ENCODE assay signal across 15 mouse cellular contexts in the genomic region with DNA sequence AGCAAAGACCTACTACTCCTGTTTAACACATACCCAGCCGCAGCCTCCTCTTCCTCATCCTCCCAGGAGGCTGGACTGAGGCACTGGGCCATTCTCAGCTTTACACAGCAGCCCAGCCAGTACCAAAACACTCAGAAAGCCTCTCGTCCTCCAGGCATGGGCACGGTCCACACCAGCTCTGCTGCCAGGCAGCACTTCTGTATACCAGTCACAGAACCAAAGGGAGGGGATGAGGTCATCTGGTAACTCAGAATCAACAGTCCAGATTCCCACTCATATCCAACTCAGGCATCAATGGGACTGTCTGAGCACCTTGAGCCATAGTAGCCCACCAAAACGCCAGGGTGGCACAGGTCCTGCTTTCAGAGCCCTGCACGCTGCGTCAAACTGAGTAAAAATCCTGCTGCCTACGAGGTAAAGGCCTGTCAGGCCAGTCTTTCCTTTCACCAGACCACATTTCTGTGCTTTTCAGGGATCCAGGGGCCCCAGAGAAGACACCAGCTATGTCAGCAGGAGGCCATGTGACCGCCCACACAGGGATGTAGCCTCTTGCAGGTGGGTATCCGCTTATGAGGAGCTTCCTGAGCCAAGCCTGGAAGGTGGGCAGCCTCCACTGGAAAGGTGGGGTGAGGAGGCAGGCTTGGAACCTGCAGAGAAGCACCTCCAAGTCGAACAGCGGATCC. TPM values are rescaled to one million over a fixed set of nuclear protein-coding genes. Genes with fewer than 3 reads are reported as not detected.
DNase-seq lines count a peak whose midpoint lies in the region; ATAC-seq and TF ChIP-seq lines count a peak whose summit lies in the region.
"Had no signal": no experiment of that assay in that cellular context is flagged by ENCODE, and none has a peak within 500 bp of the region (broad histone marks: within the 10 kb centered on the region; RNA-seq: fewer than 3 reads in every experiment).

No protein-coding gene starts in this region.

- peaks cover 39% of the 10 kb centered on the region for H3K4me1 ChIP-seq in heart, embryonic 16.5 days (ENCODE audit: control insufficient read depth, insufficient read depth, low read length)
- H3K4me1 ChIP-seq in spleen, adult 2 months (ENCODE audit: control insufficient read depth, insufficient read depth, insufficient read length) = peaks cover 48% of the 10 kb centered on the region
- H3K4me1 ChIP-seq in embryonic facial prominence, embryonic 10.5 days = peaks cover 49% of the 10 kb centered on the region
- peaks cover 73% of the 10 kb centered on the region for H3K4me1 ChIP-seq in liver, postnatal 0 days (ENCODE audit: insufficient read depth)
- peaks cover 14% of the 10 kb centered on the region for H3K4me1 ChIP-seq in forebrain, embryonic 11.5 days (replicated peaks; ENCODE audit: control insufficient read depth, insufficient read depth, low read length)

- no peak for TF ChIP-seq EP300 in liver, postnatal 0 days (IDR thresholded peaks at IDR 0.05; ENCODE audit: low read depth)

- no peak for TF ChIP-seq POLR2A in spleen, adult 2 months (IDR thresholded peaks at IDR 0.05; ENCODE audit: low read depth, low read length)

- H3K4me2 ChIP-seq in heart, embryonic 16.5 days (ENCODE audit: low read depth, low read length) = no peak overlapping the region
- H3K4me2 ChIP-seq in liver, postnatal 0 days (ENCODE audit: low read depth, low read length) = peak overlapping the region; percentile 84
- H3K4me2 ChIP-seq in forebrain, embryonic 11.5 days (ENCODE audit: low read depth, low read length, severe bottlenecking) = no peak overlapping the region

- 89% methylated on average over 11 of the region's 11 CpGs for WGBS in heart, embryonic 16.5 days
- WGBS in spleen, adult 2 months = 80% methylated on average over 11 of the region's 11 CpGs
- 89% methylated on average over 11 of the region's 11 CpGs for WGBS in embryonic facial prominence, embryonic 10.5 days
- WGBS in liver, postnatal 0 days (ENCODE audit: insufficient replicate concordance) = 85% methylated on average over 11 of the region's 11 CpGs
- 89% methylated on average over 11 of the region's 11 CpGs for WGBS in forebrain, embryonic 11.5 days

- DNase-seq in heart, adult 9 months (ENCODE audit: low spot score in 2 of 2) = no peak
- DNase-seq in spleen, adult 2 months (ENCODE audit: low read depth in 1 of 2, low spot score in 2 of 2) = no peak
- no peak for DNase-seq in spleen, postnatal 36 days (ENCODE audit: low spot score in 2 of 2)
- DNase-seq in embryonic facial prominence, embryonic 10.5 days (ENCODE audit: low spot score) = no peak
- DNase-seq in liver, postnatal 0 days = no peak
- no peak for DNase-seq in forebrain, embryonic 11.5 days (ENCODE audit: low spot score)
- DNase-seq in kidney, postnatal 25 days = no peak
- DNase-seq: adrenal gland, adult 8-10 months; left cerebral cortex, postnatal 4 days; lung, adult 18-20 months had no signal

- peaks cover 11% of the 10 kb centered on the region for H3K36me3 ChIP-seq in heart, embryonic 16.5 days (ENCODE audit: control insufficient read depth, insufficient read depth)
- peaks cover 10% of the 10 kb centered on the region for H3K36me3 ChIP-seq in spleen, adult 2 months (ENCODE audit: control insufficient read depth, insufficient read depth, low read length)
- peaks cover 63% of the 10 kb centered on the region for H3K36me3 ChIP-seq in embryonic facial prominence, embryonic 10.5 days (replicated peaks)
- H3K36me3 ChIP-seq in liver, postnatal 0 days (replicated peaks; ENCODE audit: insufficient read depth, low read length) = peaks cover 27% of the 10 kb centered on the region
- peaks cover 5% of the 10 kb centered on the region; the same call in 1 of the 2 replicates for H3K36me3 ChIP-seq in forebrain, embryonic 11.5 days (ENCODE audit: control insufficient read depth, insufficient read depth, low read length)

- 0 out of 2 replicates have a peak overlapping the region, but pooled peaks have one; percentile 34 for H3K27ac ChIP-seq in heart, embryonic 16.5 days (ENCODE audit: low read length)
- peak overlapping the region; percentile 81 for H3K27ac ChIP-seq in spleen, adult 2 months (ENCODE audit: insufficient read depth, low read length)
- no peak overlapping the region for H3K27ac ChIP-seq in embryonic facial prominence, embryonic 10.5 days (replicated peaks)
- peak overlapping the region; percentile 99 for H3K27ac ChIP-seq in liver, postnatal 0 days (ENCODE audit: low read depth)
- H3K27ac ChIP-seq in forebrain, embryonic 11.5 days (ENCODE audit: low read depth, low read length) = no peak overlapping the region
- H3K27ac ChIP-seq: hindbrain, postnatal 0 days had no signal

- no peak for ATAC-seq in heart, embryonic 16.5 days (replicated peaks; ENCODE audit: extremely low read depth, insufficient read depth, low FRiP score)
- no peak for ATAC-seq in liver, postnatal 0 days
- no peak for ATAC-seq in forebrain, embryonic 11.5 days (replicated peaks; ENCODE audit: low FRiP score)
- ATAC-seq: forebrain, embryonic 16.5 days; hindbrain, postnatal 0 days had no signal

- H3K9me3 ChIP-seq in heart, embryonic 16.5 days (replicated peaks; ENCODE audit: control insufficient read depth, low read length) = no peaks in the 10 kb centered on the region
- H3K9me3 ChIP-seq in embryonic facial prominence, embryonic 10.5 days = no peaks in the 10 kb centered on the region
- no peaks in the 10 kb centered on the region for H3K9me3 ChIP-seq in liver, postnatal 0 days (ENCODE audit: low read length)
- H3K9me3 ChIP-seq in forebrain, embryonic 11.5 days (ENCODE audit: control insufficient read depth, low read length) = no peaks in the 10 kb centered on the region

- TF ChIP-seq CTCF in spleen, adult 2 months (IDR thresholded peaks at IDR 0.05; ENCODE audit: extremely low read depth, insufficient read depth, insufficient read length, insufficient replicate concordance) = no peak
- no peak for TF ChIP-seq CTCF in liver, postnatal 0 days (IDR thresholded peaks at IDR 0.05; ENCODE audit: low read depth)

- H3K9ac ChIP-seq in heart, embryonic 16.5 days (ENCODE audit: low read length) = peak overlapping the region; percentile 26; the same call in 1 of the 2 replicates
- H3K9ac ChIP-seq in liver, postnatal 0 days (replicated peaks) = peak overlapping the region; percentile 42; the same call in 1 of the 2 replicates
- no peak overlapping the region for H3K9ac ChIP-seq in forebrain, embryonic 11.5 days (ENCODE audit: low read length)

- no peaks in the 10 kb centered on the region for H3K27me3 ChIP-seq in heart, embryonic 16.5 days (ENCODE audit: control insufficient read depth, insufficient read depth, low read length)
- H3K27me3 ChIP-seq in spleen, adult 2 months (ENCODE audit: control insufficient read depth, insufficient read depth, low read length) = no peaks in the 10 kb centered on the region
- H3K27me3 ChIP-seq in embryonic facial prominence, embryonic 10.5 days (replicated peaks; ENCODE audit: low read depth, poor library complexity, severe bottlenecking) = no peaks in the 10 kb centered on the region
- H3K27me3 ChIP-seq in liver, postnatal 0 days (ENCODE audit: insufficient read depth, low read length) = no peaks in the 10 kb centered on the region
- no peaks in the 10 kb centered on the region; the same call in 1 of the 2 replicates for H3K27me3 ChIP-seq in forebrain, embryonic 11.5 days (ENCODE audit: control insufficient read depth, insufficient read depth, low read length)

- no peak overlapping the region for H3K4me3 ChIP-seq in heart, embryonic 16.5 days (ENCODE audit: low read length)
- H3K4me3 ChIP-seq in spleen, adult 2 months (ENCODE audit: extremely low read depth, insufficient read depth, insufficient read length) = no peak overlapping the region
- 0 out of 2 replicates have a peak overlapping the region, but pooled peaks have one; percentile 14 for H3K4me3 ChIP-seq in embryonic facial prominence, embryonic 10.5 days
- no peak overlapping the region for H3K4me3 ChIP-seq in liver, postnatal 0 days (ENCODE audit: low read depth, low read length)
- no peak overlapping the region for H3K4me3 ChIP-seq in forebrain, embryonic 11.5 days (ENCODE audit: low read depth, low read length)

RNA-seq across cellular contexts. Expression of a gene that starts 1.9 kb away (rescaled TPM):
- 21.1 and 28.1 TPM in 2 replicates for polyA plus RNA-seq in heart, embryonic 16.5 days (2015; fragmentation: Nextera tagmentation; extraction: Ambion mirVana)
- polyA plus RNA-seq in spleen, adult 2 months (2012; rRNA removed) = 119 and 139 TPM in 2 replicates
- polyA plus RNA-seq in embryonic facial prominence, embryonic 10.5 days (2016; fragmentation: Nextera tagmentation; extraction: Ambion mirVana) = 27.7 and 29.5 TPM in 2 replicates
- polyA plus RNA-seq in liver, postnatal 0 days (2015; fragmentation: Nextera tagmentation; extraction: Ambion mirVana) = 34.3 TPM in 2 replicates
- 37.8 and 41.1 TPM in 2 replicates for polyA plus RNA-seq in forebrain, embryonic 11.5 days (2014; fragmentation: Nextera tagmentation; extraction: Ambion mirVana)

RNA-seq across cellular contexts. Expression of a gene that starts 6.5 kb away (rescaled TPM):
- 14.7 and 19.1 TPM in 2 replicates for polyA plus RNA-seq in heart, embryonic 16.5 days (2015; fragmentation: Nextera tagmentation; extraction: Ambion mirVana)
- polyA plus RNA-seq in spleen, adult 2 months (2012; rRNA removed) = 29.9 and 31.3 TPM in 2 replicates
- polyA plus RNA-seq in embryonic facial prominence, embryonic 10.5 days (2016; fragmentation: Nextera tagmentation; extraction: Ambion mirVana) = 24.2 and 25.1 TPM in 2 replicates
- 30.8 and 35.8 TPM in 2 replicates for polyA plus RNA-seq in liver, postnatal 0 days (2015; fragmentation: Nextera tagmentation; extraction: Ambion mirVana)
- 25.5 and 26.4 TPM in 2 replicates for polyA plus RNA-seq in forebrain, embryonic 11.5 days (2014; fragmentation: Nextera tagmentation; extraction: Ambion mirVana)

RNA-seq across cellular contexts. Expression of a gene that starts 9.2 kb away (rescaled TPM):
- 109 and 117 TPM in 2 replicates for polyA plus RNA-seq in heart, embryonic 16.5 days (2015; fragmentation: Nextera tagmentation; extraction: Ambion mirVana)
- 139 and 165 TPM in 2 replicates for polyA plus RNA-seq in spleen, adult 2 months (2012; rRNA removed)
- polyA plus RNA-seq in embryonic facial prominence, embryonic 10.5 days (2016; fragmentation: Nextera tagmentation; extraction: Ambion mirVana) = 142 and 145 TPM in 2 replicates
- polyA plus RNA-seq in liver, postnatal 0 days (2015; fragmentation: Nextera tagmentation; extraction: Ambion mirVana) = 217 and 222 TPM in 2 replicates
- 126 and 134 TPM in 2 replicates for polyA plus RNA-seq in forebrain, embryonic 11.5 days (2014; fragmentation: Nextera tagmentation; extraction: Ambion mirVana)

RNA-seq across cellular contexts. Expression of a gene that starts 16.6 kb away (rescaled TPM):
- polyA plus RNA-seq in heart, embryonic 16.5 days (2015; fragmentation: Nextera tagmentation; extraction: Ambion mirVana) = 15.2 and 18.5 TPM in 2 replicates
- 7.5 and 8.7 TPM in 2 replicates for polyA plus RNA-seq in spleen, adult 2 months (2012; rRNA removed)
- polyA plus RNA-seq in embryonic facial prominence, embryonic 10.5 days (2016; fragmentation: Nextera tagmentation; extraction: Ambion mirVana) = 32.7 and 33.7 TPM in 2 replicates
- polyA plus RNA-seq in liver, postnatal 0 days (2015; fragmentation: Nextera tagmentation; extraction: Ambion mirVana) = 1.5 and 1.7 TPM in 2 replicates
- 33.7 and 36.9 TPM in 2 replicates for polyA plus RNA-seq in forebrain, embryonic 11.5 days (2014; fragmentation: Nextera tagmentation; extraction: Ambion mirVana)

RNA-seq across cellular contexts. Expression of a gene that starts 18.6 kb away (rescaled TPM):
- 13.6 and 15.5 TPM in 2 replicates for polyA plus RNA-seq in heart, embryonic 16.5 days (2015; fragmentation: Nextera tagmentation; extraction: Ambion mirVana)
- polyA plus RNA-seq in spleen, adult 2 months (2012; rRNA removed) = 4.4 and 5.5 TPM in 2 replicates
- polyA plus RNA-seq in embryonic facial prominence, embryonic 10.5 days (2016; fragmentation: Nextera tagmentation; extraction: Ambion mirVana) = not detected in 2 replicates
- polyA plus RNA-seq in liver, postnatal 0 days (2015; fragmentation: Nextera tagmentation; extraction: Ambion mirVana) = 20.9 and 22.2 TPM in 2 replicates
- not detected in 2 replicates for polyA plus RNA-seq in forebrain, embryonic 11.5 days (2014; fragmentation: Nextera tagmentation; extraction: Ambion mirVana)
- polyA plus RNA-seq: embryonic facial prominence, embryonic 11.5 days; erythroblast, embryonic 14.5 days; forebrain, embryonic 16.5 days had no signal

Comparison
In these comparisons a context has a peak if more than half of its experiments do, and no peak if none do; other contexts are left out.
1. H3K27ac ChIP-seq: peak in heart, embryonic 16.5 days (single experiment), spleen, adult 2 months (single experiment) and liver, postnatal 0 days (single experiment); none in embryonic facial prominence, embryonic 10.5 days (single experiment) and forebrain, embryonic 11.5 days (single experiment).